Mouse (Mus musculus) c-Kit-positive CD71-positive TER-119-positive erythroid progenitor cells, embryonic 14.5 days (primary cell): ENCODE data around the gene Mbnl2.

Experiments
- DNase-seq: peaks from one replicate; pipeline ENCODE4 v3.0.0-alpha.2; 2013; ENCODE audit warnings: low spot score

The Mbnl2 gene

DNA sequence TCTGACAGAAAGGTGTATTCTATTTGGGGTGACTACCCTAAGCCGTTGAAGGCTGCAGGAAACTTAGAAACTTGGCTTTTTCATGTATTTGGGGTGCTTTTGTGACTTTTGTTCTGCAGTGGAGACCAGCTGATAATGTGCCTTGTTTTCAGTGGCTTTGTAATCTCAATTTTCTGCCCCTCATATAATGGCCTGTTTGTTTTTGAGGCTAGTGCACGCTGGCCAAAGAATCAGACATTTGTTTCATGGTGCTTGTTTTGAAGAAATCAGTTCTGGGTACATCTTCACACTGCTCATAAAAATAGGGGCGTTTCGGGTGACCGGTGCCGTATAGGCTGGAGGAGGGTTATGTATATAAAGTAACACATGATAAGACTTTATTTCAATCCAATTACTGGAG lies 22.4 kb downstream of the Mbnl2 start:
- DNase-seq = no peak

DNA sequence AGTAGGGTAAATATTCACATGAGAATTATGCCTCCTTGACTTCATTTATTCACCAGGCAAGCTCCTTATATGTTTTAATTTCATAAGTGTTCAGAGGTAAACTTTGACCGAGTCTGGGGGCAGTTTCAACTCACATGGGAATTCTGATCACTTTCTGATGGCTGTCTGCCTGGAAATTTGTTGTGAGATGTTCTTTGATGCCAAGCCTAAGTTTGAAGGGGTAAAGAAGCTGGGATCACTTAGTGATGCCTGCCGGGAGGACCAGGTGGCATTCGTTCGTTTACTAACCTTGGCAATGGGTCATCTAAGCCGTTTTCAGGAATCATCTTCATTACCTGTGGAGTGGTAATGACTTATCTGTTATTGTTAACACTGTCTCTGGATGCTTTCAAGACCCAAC lies 23.0 kb downstream of the Mbnl2 start:
- DNase-seq = no peak

DNA sequence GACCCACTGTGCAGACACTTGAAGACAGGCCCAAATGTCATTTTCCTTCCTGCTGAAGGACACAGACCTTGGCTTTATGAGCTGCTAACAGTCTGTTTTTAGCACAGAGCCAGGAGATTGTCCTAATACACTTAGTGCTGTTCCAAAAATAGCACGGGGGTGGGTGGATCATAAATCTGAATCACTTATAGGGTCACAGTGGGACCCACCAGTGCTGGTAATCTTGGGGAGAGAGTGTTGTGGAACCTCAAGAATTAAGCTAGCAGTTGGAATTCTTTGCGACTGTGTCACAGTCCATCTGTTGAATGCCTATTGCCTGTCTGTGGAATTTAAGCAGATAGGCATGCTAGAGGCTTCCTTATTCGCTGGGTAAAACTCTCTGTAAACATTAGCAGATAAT lies 24.2 kb downstream of the Mbnl2 start:
- no peak for DNase-seq

DNA sequence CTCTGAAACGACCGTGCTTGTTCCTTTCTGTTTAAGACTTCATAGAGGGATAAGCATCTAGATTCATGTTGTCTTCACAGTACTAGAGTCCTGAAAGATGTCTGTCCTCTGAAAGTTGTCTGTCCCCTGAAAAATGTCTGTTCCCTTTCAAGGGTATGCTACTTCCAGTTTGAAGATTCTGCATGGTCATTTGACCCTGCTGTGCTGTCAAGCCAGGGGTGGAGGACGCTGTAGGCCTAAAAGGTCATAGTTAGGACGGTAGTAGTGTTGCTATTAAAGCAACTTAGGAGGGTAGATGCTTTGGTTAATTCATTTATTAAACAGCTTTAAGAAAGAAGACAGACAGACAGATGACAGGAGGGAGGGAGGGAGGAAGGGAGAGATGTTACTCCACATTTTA lies 24.7 kb downstream of the Mbnl2 start:
- DNase-seq = no peak

DNA sequence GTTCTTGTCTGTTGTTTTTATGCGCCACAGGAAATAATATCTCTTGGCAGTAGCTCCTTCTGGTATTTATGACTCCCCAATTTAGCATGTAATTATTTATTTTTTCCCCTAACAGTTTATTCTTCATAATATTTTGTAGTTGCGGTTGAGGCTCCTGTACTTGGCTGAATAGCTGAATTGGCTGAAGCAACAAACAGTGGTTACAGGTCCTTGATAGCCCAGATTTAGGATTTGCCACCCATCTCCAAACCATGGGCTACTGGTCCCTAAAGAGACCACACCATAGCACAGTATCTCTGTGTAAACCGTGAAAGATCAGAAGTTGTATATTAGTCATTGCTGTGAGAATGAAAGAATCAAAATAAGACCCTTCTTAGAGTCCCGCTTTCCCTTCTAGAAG lies 25.3 kb downstream of the Mbnl2 start:
- no peak for DNase-seq

DNA sequence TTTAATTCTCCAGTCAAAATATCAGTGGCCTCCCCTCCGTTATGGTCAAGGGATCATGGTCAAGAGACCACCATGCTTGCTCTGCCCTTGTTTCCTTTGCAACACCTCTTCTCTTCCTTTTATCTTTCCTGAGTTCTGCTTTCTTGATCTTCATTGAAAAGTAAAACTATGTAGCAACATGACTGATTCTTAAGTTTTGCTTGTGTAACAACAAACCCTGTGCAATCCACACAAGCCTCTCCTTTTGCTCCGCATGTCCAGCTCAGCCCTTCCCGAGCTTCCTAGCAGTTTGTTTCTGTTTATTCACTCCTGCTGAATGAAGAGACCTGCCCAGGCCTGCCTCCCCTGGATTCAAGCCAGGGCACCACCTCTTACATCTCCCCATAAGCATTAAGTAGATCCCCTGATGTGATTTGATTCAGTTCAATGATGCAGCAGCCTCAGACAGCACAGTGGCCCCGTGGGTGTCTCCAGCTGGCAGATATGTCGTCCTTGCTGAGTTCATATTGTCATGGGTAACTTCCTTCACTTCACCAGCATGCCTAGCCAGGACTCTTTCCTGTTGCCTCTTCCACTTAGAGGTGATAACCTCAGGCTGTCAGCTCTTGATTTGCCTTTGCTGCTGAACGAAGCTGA lies 27.6 kb downstream of the Mbnl2 start:
- DNase-seq = no peak

DNA sequence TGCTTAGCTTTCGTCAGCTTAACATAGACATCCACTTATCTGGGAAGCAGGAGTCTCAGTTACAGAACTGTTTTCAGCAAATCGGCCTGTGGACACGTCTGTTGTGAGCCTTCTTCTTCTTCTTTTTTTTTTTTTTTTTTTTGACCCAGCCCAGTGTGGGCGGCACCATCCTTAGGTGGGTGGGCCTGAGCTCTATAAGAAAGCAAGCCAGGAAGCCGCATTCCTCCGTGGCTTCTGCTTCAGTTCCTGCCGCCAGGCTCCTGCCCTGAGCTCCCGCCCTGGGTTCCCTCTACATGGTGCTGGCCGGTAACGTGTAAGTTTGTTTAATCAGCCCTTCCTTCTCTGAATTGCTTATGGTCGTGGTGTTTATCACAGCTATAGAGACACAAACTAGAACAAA lies 30.8 kb downstream of the Mbnl2 start:
- peak; percentile 22 for DNase-seq

DNA sequence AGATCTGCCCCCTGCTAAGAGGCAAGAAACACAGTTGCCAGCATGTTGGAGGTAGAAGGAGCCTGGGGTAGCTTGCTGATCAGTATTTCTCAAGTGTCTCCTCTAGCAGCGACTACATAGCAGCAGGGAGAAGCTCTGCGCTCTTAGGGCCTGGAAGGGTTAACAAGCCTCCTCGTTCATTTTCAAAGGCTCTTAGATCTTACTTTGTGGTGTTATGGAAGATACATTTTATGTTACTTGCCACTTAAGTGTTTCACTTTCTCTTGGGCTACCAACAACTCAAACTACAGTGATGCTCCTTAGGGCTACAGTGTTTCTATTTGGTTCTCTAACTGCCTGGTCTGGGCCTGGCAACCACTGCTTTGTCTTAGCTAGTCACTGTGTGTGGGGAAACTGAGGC lies 31.9 kb downstream of the Mbnl2 start:
- DNase-seq = no peak

DNA sequence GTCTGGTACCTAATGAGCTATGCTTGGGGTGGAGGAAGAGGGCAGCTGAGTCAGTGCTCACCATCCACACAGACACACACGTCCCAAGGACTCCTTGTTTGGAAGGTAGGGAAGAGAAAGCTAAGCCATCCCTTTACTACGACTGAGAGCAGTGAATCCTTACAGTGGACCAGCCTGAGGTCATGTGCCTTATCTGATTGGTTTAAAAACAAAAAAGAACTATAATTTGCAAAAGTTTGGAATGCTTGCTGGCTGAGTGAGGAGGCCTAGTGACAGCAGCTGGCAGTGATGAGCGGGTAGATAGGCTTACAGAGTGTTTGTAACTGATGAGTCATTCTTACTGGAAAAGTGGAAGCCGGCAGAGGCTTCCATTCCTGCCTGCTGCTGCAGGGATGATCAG lies 32.5 kb downstream of the Mbnl2 start:
- no peak for DNase-seq

DNA sequence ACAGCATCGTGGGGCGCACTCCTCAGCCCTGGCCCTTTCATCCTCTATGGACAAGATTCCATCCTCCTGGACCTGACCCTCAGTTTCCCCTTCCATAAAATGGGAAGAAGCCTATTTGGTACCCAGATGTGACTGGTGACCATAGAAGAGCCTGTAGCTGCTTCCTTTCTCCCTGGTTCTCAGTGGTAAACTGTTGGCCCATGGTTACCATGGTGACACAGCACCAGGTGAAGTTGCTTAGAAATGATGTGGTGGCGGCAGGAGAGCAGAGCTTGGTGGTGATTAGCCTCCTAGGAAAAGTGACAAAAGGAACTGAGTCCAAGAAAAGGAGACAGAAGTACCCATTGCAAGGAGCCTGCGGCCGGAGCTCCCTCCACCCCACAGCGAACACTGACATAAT lies 34.2 kb downstream of the Mbnl2 start:
- no peak for DNase-seq

DNA sequence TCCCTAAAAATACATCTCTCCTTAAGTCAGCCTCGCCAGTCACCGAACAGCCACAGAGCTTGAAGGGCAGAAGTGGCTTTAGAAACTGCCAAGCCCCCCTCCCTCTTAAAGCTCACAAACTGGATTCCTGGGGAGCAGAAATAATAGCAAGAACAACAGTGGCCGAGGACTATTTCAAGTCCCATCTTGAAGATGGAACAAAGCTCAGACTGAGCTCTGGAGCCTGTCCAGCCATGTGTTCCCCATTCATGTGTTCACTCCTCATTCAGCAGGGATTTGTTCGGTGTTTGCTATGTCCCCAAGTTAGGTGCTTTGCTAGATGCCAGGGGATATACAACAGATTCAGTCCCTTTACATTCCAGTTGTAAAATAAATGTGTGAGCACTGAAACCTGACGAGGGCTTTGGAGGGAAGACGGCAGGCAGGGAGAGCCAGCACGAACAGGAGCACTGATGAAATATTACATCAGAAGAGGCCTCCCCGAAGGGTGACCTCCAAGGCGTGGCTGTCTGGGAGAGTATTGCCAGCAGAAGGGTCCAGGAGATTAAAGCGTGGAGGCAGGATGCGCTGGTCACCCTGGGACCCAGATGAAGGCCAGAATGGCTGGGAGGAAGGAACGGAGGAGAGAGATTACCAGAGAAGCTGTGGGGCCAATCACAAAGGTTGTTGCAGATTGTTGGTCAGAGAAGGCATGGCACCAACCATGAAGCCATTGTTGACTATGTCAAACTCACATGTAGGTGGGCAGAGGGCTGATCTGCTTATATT lies 36.0 kb downstream of the Mbnl2 start:
- no peak for DNase-seq

DNA sequence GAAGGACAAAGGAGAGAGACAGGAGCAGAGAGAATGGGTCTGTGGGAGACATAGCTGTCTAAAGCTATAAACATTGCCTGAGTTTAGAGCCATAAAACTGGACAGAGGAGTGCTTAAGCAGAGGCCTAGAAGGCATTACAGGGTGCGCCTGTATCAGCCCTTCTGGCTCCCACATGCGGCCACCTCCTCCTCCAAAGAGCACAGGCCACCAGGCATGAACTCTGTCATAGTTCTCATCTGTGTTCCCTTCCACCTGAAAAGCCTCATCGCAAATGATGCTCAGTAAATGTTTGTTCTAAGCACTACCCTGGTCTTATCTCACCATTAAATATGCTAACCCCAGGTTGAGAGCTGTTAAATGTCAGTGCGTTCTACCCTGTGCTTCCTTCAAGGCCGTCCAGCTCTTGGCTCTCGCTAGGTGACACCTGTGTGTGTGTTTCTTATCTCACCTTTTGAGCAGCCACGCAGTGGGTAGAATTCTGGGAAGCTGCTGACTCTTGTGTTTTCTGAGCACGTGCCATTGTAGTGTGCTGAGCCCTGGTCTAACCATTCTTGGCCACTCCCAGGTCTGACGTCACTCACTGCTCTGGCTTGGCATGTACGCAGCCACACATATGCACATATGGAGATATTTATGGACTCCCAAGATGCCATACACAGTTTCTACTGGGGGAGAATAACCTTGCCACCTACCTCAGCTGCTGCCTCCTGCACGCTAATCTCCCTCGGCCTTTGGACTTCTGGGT lies 37.4 kb downstream of the Mbnl2 start:
- DNase-seq = no peak

DNA sequence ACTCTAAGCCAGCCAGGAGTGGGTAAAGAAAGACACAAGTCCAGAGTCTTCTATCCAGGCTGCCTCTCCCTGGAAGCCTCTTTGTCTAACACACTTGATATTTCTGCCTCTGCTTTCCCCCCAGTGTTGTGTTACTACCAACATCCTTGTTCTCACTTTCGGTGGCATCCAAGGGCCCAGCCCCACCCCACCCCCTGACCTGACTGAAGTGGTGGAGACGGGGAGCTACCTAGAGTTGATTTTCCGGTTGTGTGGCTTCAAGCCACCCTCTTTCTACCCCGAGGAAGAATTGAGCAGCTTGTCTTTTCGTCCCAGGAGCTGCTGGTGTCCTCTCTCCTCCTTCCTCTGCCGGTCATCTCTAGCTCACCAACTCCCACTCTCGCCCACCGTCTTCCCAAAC lies 38.0 kb downstream of the Mbnl2 start:
- DNase-seq = no peak

DNA sequence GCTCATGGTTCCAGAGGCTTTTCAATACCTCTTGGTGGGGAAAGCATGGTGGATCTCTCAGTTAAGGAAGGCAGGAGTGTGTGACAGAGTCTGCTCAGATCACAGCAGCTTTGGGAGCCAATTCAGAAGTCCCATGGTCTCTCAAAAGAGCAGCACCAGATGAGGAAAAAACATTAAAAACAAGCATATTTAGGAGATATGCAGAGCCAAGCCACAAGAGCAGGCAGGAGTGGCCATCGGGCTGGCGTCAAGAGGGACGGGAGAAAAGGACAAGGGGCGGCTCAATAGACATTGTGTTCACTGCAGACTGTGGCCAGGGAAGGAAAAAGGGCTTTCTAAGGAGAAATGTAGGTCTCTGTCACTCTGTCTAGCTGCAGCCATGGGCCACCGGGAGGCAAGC lies 40.3 kb downstream of the Mbnl2 start:
- no peak for DNase-seq

DNA sequence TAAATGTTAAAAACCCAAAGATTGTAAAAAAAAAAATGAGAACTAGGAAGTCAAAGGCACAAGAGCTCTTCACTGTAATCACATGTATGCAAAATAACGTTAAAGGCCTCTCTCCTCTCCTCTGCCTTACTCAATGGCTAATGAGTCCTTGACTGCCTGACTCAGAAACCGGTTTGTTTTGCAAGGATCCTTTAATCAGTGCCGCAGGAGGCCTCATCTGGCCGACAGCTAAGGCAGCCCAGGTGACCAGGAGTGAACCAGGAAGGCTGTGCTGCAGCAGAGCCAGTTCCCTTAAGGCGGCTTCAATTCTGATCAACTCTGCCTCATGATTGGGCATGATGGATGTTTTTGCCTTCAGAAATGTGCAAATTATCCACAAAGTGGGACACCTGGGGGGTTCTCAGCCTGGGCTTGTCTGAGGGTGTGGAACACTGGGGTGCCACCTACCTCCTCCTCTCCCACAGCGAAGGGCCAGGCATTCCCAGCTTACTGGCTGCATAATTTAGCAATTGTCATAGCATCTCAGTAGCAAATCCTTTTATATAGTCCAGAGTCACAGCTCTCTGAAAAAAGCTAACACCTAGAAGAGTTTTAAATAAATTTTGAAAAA lies 43.0 kb downstream of the Mbnl2 start:
- DNase-seq = no peak

DNA sequence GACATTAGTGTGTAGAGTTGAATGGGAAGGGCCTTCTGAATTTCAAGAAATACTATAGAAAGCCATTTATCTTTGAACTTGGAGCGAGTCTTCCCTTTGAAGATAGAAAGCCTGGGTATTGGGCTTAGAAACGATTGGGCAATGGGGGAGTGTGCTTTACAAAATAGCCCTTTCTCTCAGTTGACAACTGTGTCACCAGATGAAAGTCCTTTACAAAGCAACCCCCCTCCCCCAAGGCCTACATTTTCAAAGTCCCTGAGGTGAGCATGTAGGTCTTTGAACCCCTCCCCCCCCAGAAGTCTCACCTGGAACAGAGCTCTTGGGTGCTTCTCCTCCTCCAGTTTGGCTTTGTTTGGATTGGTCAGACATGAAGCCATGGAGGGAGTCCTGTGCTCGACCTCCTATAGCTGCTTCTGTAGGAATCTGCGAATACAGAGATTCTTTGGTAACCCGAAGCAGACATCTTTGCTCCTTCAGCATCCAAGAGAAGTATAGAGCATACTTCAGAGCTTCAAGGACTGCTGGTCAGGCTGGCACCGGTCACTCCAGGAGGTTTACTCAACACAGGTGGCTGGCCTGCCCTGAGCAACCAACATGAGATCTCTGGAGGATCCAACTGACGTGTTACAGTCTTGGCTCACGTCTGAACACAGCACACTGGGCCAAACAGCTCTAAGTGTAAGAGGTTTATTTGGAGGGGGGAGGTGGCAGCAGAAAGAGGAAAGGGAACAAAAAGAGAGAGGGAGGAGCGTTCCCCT lies 43.7 kb downstream of the Mbnl2 start:
- DNase-seq = no peak

DNA sequence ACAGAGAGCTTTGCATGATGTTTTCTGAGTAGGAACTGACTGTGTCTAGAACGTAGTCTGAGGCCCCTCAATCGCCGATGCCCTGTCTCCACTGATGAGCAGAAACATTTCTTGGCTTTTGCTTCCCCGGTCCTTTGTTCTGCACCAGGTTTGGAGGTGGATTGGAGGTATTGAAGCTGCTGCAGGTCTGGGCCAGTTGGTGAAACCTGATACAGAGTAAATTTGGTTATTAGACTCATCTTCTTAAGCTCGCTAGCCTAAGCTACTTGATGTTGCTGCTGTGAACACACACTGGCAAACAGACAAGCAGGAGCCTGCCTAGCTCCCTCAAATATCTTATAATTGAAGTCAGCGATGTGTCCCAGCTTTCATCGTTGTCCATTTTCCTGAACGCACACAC lies 46.6 kb downstream of the Mbnl2 start:
- DNase-seq = no peak

DNA sequence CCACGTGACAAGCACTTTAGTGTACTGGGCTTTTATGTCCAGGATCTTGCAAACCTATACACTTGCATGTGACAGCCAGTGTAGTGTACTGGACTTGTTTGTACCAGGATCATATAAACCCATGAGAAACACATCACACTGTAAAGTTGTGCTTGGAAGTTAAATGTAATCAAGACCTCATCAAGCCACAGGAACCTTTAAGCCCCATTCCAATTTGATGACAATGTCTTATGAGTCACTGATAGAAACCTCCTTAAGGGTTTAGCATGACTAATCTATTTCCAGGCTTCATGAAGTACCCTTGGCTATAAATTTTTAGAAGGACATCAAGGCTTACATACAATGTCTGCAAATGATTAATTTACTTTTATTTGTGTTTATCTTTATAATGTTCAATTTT lies 47.6 kb downstream of the Mbnl2 start:
- no peak for DNase-seq

DNA sequence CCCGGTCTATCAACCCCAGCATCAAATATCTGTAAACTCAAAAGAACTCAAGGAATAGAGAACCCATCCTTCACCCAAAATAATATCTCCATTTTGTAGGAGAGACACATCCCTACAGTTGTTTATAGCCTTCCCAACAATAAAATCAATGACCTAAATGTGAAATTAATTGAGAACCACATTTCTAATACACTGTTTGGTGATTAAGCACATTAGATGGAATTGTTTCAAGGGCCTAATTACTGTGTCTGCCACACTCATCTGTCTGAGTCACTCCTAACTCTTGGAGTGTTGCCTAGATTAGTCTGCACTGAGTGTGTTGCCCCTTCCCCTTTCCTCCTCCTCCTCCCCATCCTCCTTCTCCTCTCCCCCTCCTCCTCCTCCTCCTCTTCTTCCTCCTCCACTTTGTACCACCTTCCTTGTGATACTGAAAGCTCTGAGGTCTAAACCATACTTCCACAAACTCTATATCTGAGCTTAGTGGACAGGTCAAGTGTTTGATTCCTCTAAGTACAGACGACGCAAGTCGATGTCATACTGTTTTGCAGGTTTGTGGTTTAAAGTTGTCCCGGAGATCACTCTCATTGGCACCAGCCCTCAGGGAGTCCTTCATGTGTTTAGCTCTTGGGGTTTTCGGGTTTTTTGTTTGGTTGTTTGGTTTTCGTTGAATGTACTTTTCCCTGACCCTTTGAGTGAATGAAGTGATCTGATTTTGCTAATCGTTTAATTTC lies 48.8 kb downstream of the Mbnl2 start:
- DNase-seq = no peak

DNA sequence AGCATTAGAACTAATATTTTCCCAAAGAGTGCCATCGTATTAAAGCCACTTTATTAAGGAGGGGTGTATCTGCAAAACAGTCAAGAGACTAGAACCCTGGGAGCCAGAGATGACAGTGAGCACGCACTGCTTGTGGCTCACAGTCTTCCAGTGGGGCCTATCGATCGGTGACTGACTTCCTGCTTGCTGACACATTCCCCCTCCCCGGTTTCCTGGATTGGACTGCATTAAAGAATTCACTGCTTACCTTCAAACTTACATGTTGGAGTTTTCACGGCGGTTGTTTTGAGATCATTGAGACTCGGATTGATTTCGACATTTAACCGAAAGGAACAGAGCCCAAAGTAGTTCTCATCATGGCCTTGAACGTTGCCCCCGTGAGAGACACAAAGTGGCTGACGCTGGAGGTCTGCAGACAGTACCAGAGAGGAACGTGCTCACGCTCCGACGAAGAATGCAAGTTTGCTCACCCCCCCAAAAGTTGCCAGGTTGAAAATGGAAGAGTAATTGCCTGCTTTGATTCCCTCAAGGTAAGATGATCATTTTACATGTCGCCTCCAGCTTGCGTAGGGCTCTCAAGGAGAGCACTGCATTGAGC lies 49.5 kb downstream of the Mbnl2 start:
- DNase-seq = no peak

DNA sequence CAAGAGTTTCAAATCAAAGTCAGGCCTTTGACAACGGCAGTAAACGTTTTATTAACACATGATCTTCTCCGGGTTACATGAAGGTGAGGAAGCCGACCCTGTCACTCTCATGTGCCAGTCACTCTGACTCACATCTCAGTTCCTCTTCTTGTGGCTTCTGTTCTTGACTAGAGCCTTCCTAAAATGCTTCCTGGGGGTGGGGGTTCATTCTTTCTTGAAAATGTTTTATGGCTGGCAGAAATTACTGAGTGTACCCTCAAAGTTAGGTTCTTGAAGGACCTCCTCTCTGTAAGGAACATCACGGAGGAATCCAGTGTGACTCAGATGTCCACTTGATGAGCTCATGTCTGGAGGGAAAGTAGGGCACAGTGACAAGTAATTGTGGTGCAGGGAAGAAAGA lies 50.2 kb downstream of the Mbnl2 start:
- no peak for DNase-seq
